Mouse (Mus musculus): ENCODE measurements around the gene Mcrip2.

DNA sequence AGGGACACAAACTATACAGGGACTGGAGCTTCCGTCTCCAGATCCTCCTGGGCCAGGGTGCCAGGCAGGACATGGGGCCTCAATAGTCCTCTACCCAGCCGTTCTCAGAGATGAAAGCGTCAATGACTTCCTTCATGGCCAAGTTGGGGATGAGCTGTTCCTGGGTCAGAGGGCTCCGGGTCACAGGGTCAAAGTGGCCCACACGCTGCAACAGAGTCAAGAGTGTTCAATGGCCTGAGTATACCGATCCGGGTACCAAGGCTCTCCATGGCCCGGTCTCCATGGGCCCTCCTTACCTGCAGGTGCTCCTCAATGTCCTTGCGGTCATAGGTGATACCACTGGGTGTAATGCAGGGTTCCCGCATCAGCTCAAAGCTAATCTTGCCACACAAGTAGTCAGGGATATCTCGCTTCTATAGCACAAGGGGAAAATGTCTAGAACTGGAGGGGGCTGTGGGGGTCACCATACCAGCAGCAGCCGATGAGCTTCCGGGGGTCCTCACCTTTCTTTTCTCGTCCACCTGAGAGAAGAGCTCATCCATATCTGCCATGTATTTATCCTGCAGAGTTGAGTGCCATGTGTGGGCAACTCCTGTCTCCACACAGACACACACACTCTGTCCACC lies 37.6 kb downstream of the Mcrip2 start:
- TF ChIP-seq CTCF (IDR thresholded peaks at IDR 0.05; ENCODE audit: low read depth) (no peak), EP300 (optimal IDR thresholded peaks at IDR 0.05) (no peak)
